Mouse (Mus musculus): Measurements from ENCODE around the gene Clic3. TPM values are rescaled to one million over a fixed set of nuclear protein-coding genes. Genes with fewer than 3 reads are reported as not detected.

Gene Clic3
- polyA plus RNA-seq, 1 experiment from 2014 or later: 246 TPM

DNA sequence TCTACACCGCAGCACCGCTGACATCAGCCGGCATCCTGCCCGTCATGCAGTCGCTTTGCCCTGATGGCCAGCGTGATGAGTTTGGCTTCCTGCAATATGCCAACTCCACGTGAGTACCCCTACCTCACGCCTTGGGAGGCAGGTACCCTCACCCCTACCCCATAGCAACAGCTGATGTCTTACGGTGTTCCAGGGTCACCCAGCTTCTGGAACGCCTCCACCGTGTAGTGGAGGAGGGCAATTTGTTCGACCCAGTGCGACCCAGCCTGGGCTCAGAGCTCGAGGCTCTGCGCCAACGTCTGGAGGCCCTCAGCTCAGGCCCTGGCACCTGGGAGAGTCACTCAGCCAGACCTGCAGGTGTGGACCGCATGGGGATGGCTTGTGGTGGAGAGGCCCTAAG, 23.5 kb upstream of the Clic3 start:
- H3K4me1 ChIP-seq (replicated peaks; ENCODE audit: control insufficient read depth, insufficient read depth): no peaks in the 10 kb centered on the region
- ATAC-seq (ENCODE audit: low FRiP score, low TSS enrichment): no peak
- WGBS: 88% methylated on average over 17 of the region's 17 CpGs
- no peak overlapping the region for H3K4me2 ChIP-seq (replicated peaks; ENCODE audit: low read depth)
- no peaks in the 10 kb centered on the region for H3K36me3 ChIP-seq (ENCODE audit: control insufficient read depth, insufficient read depth, low read length)
- no peaks in the 10 kb centered on the region for H3K9me3 ChIP-seq (ENCODE audit: control insufficient read depth, low read length)
- no peak for DNase-seq (ENCODE audit: low spot score)
- H3K27me3 ChIP-seq (ENCODE audit: control insufficient read depth, insufficient read depth, low read length): no peaks in the 10 kb centered on the region
- H3K9ac ChIP-seq (ENCODE audit: low read length): no peak overlapping the region
- no peak overlapping the region for H3K4me3 ChIP-seq (ENCODE audit: low read depth, low read length)
- TF ChIP-seq CTCF (IDR thresholded peaks at IDR 0.05; ENCODE audit: low read depth) (no peak), EP300 (optimal IDR thresholded peaks at IDR 0.05) (no peak)
- no peak overlapping the region for H3K27ac ChIP-seq (replicated peaks)

DNA sequence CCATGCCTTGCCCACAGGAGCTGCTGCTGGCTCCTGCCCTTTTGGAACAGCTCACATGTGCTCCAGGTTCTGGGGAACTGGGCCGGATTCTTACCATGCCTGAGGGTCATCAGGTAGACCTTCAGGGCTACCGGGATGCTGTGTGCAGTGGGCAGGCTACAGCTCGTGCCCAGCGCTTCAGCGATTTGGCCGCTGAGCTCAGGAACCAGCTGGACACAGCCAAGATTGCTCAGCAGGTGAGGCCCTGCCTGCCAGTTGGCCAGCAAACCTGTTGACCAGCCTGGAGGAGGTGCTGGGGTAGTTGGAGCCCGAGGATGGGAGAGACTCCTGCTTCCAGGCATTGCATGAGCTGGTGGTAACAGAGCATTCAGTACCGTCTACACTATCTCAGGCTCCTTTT, 22.3 kb upstream of the Clic3 start:
- no peak for TF ChIP-seq EP300 (optimal IDR thresholded peaks at IDR 0.05)
- no peak for TF ChIP-seq CTCF (IDR thresholded peaks at IDR 0.05; ENCODE audit: low read depth)
- no peak for DNase-seq (ENCODE audit: low spot score)

GRCm38 (mm10) chr2:25436286-25436820, 20.3 kb upstream of the Clic3 start:
- H3K9ac ChIP-seq (ENCODE audit: low read length): no peak overlapping the region
- H3K36me3 ChIP-seq (ENCODE audit: control insufficient read depth, insufficient read depth, low read length): no peaks in the 10 kb centered on the region
- ATAC-seq (ENCODE audit: low FRiP score, low TSS enrichment) (no peak), DNase-seq (ENCODE audit: low spot score) (no peak)
- H3K4me2 ChIP-seq (replicated peaks; ENCODE audit: low read depth): no peak overlapping the region
- no peaks in the 10 kb centered on the region for H3K4me1 ChIP-seq (replicated peaks; ENCODE audit: control insufficient read depth, insufficient read depth)
- H3K4me3 ChIP-seq (ENCODE audit: low read depth, low read length): no peak overlapping the region
- H3K27ac ChIP-seq (replicated peaks): no peak overlapping the region
- TF ChIP-seq EP300 (optimal IDR thresholded peaks at IDR 0.05): no peak
- TF ChIP-seq CTCF (IDR thresholded peaks at IDR 0.05; ENCODE audit: low read depth): no peak
- no peaks in the 10 kb centered on the region for H3K9me3 ChIP-seq (ENCODE audit: control insufficient read depth, low read length)
- 90% methylated on average over 10 of the region's 10 CpGs for WGBS
- H3K27me3 ChIP-seq (ENCODE audit: control insufficient read depth, insufficient read depth, low read length): no peaks in the 10 kb centered on the region

More for the DNA sequence above, 22.3 kb upstream of the Clic3 start:
- Histone ChIP-seq H3K27ac (replicated peaks) (no peak overlapping the region), H3K4me3 (ENCODE audit: low read depth, low read length) (no peak overlapping the region), H3K4me1 (replicated peaks; ENCODE audit: control insufficient read depth, insufficient read depth) (no peaks in the 10 kb centered on the region), H3K36me3 (ENCODE audit: control insufficient read depth, insufficient read depth, low read length) (no peaks in the 10 kb centered on the region), H3K9me3 (ENCODE audit: control insufficient read depth, low read length) (no peaks in the 10 kb centered on the region), H3K27me3 (ENCODE audit: control insufficient read depth, insufficient read depth, low read length) (no peaks in the 10 kb centered on the region), H3K9ac (ENCODE audit: low read length) (no peak overlapping the region), H3K4me2 (replicated peaks; ENCODE audit: low read depth) (no peak overlapping the region)
- no peak for ATAC-seq (ENCODE audit: low FRiP score, low TSS enrichment)
- WGBS: 86% methylated on average over 8 of the region's 8 CpGs

DNA sequence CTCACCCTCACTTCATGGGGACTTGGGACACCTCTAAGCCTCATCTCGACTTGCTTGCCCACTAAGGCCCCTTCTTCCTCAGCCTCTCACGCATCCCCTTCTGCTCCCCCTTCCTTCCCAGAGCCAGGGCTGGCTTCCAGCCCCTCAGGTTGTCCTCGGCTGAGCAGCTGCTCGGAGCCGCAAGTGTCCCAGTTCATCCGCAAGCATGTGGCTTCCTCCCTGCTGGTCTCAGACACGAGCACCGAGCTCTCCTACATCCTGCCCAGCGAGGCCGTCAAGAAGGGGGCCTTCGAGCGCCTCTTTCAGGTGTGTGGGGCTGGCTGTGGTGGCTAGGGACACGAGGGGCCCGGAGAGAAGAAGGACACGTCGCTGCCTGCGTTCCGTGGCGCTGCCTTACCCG, 15.6 kb upstream of the Clic3 start:
- DNase-seq (ENCODE audit: low spot score) (no peak), ATAC-seq (ENCODE audit: low FRiP score, low TSS enrichment) (no peak)
- no peak for TF ChIP-seq EP300 (optimal IDR thresholded peaks at IDR 0.05)
- TF ChIP-seq CTCF (IDR thresholded peaks at IDR 0.05; ENCODE audit: low read depth): no peak
- no peak overlapping the region for H3K9ac ChIP-seq (ENCODE audit: low read length)
- H3K27ac ChIP-seq (replicated peaks): no peak overlapping the region
- no peaks in the 10 kb centered on the region for H3K4me1 ChIP-seq (replicated peaks; ENCODE audit: control insufficient read depth, insufficient read depth)
- H3K9me3 ChIP-seq (ENCODE audit: control insufficient read depth, low read length): no peaks in the 10 kb centered on the region
- WGBS: 85% methylated on average over 20 of the region's 20 CpGs
- no peak overlapping the region for H3K4me3 ChIP-seq (ENCODE audit: low read depth, low read length)
- H3K27me3 ChIP-seq (ENCODE audit: control insufficient read depth, insufficient read depth, low read length): no peaks in the 10 kb centered on the region
- H3K4me2 ChIP-seq (replicated peaks; ENCODE audit: low read depth): no peak overlapping the region
- no peaks in the 10 kb centered on the region for H3K36me3 ChIP-seq (ENCODE audit: control insufficient read depth, insufficient read depth, low read length)

DNA sequence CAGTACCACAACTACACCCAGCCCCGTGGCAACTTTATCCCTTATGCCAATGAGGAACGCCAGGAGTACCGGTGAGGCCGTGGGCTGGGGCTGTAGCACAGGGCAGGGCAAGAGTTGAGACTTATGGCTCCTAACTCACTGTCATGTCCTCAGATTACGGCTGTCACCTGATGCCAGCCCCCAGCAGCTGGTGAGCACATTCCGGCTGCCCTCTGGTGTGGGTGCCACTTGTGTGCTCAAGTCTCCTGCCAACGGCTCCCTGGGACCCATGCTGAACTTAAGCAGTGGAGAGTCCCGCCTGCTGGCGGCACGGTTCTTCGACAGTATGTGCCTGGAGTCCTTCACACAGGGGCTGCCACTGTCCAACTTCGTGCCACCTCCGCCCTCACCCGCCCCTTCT, 14.0 kb upstream of the Clic3 start:
- Histone ChIP-seq H3K9me3 (ENCODE audit: control insufficient read depth, low read length) (no peaks in the 10 kb centered on the region), H3K4me2 (replicated peaks; ENCODE audit: low read depth) (no peak overlapping the region), H3K4me1 (replicated peaks; ENCODE audit: control insufficient read depth, insufficient read depth) (no peaks in the 10 kb centered on the region), H3K36me3 (ENCODE audit: control insufficient read depth, insufficient read depth, low read length) (0 out of 2 replicates have a peak, but pooled peaks cover 2% of the 10 kb centered on the region), H3K4me3 (ENCODE audit: low read depth, low read length) (no peak overlapping the region), H3K9ac (ENCODE audit: low read length) (no peak overlapping the region), H3K27ac (replicated peaks) (no peak overlapping the region), H3K27me3 (ENCODE audit: control insufficient read depth, insufficient read depth, low read length) (no peaks in the 10 kb centered on the region)
- ATAC-seq (ENCODE audit: low FRiP score, low TSS enrichment) (no peak), DNase-seq (ENCODE audit: low spot score) (no peak)
- WGBS: 89% methylated on average over 14 of the region's 14 CpGs
- TF ChIP-seq EP300 (optimal IDR thresholded peaks at IDR 0.05): no peak
- no peak for TF ChIP-seq CTCF (IDR thresholded peaks at IDR 0.05; ENCODE audit: low read depth)

DNA sequence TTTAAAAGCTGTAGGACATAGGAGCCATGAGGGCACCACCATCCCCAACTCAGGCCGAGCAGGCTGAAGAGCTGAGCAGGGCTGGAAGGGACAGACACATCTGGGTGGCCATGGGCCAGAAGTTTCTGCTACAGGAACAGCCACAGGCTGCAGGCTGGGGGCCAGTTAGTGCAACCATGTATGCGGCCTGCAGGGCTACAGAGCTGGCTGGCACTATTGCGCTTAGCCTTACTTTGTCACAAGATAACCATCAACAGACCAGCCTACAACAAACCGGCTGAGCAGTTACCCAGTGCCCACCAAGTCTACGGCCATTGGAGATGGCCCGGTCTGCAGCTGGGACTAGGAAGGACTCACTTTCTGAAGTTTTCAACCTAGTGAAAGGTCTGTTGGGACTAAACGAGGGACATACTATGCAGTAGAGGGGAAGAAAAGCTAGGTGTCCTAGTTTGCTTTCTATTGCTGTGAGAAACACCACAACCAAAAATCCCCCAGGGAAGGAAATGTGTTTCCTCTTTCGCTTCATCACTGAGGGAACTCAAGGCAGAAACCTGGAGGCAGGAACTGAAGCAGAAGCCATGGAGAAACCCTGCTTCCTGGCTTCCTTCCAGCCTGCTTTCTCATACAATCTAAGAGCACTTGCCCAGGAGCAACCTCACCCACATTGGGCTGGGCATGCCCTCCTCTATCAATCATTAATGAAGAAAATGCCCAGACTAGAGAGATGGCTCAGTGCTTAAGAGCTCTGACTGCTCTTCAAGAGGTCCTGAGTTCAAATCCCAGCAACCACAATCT, 5.6 kb upstream of the Clic3 start:
- Histone ChIP-seq H3K4me1 (replicated peaks; ENCODE audit: control insufficient read depth, insufficient read depth) (no peaks in the 10 kb centered on the region), H3K36me3 (ENCODE audit: control insufficient read depth, insufficient read depth, low read length) (0 out of 2 replicates have a peak, but pooled peaks cover 2% of the 10 kb centered on the region), H3K4me3 (ENCODE audit: low read depth, low read length) (no peak overlapping the region), H3K27ac (replicated peaks) (no peak overlapping the region), H3K9ac (ENCODE audit: low read length) (no peak overlapping the region), H3K4me2 (replicated peaks; ENCODE audit: low read depth) (no peak overlapping the region), H3K9me3 (ENCODE audit: control insufficient read depth, low read length) (no peaks in the 10 kb centered on the region), H3K27me3 (ENCODE audit: control insufficient read depth, insufficient read depth, low read length) (no peaks in the 10 kb centered on the region)
- WGBS: 81% methylated on average over 8 of the region's 8 CpGs
- TF ChIP-seq CTCF (IDR thresholded peaks at IDR 0.05; ENCODE audit: low read depth): no peak
- no peak for TF ChIP-seq EP300 (optimal IDR thresholded peaks at IDR 0.05)
- ATAC-seq (ENCODE audit: low FRiP score, low TSS enrichment) (no peak), DNase-seq (ENCODE audit: low spot score) (no peak)

All from stomach, postnatal 0 days (tissue).